Mouse (Mus musculus): ENCODE measurements around the gene C2cd4a. TPM values are rescaled to one million over a fixed set of nuclear protein-coding genes. Genes with fewer than 3 reads are reported as not detected.
A peak's percentile ranks its signal among the peaks of the same experiment; 100 is the strongest.

The C2cd4a gene
- polyA plus RNA-seq, 1 experiment from 2014 or later, result 0.56 TPM

DNA sequence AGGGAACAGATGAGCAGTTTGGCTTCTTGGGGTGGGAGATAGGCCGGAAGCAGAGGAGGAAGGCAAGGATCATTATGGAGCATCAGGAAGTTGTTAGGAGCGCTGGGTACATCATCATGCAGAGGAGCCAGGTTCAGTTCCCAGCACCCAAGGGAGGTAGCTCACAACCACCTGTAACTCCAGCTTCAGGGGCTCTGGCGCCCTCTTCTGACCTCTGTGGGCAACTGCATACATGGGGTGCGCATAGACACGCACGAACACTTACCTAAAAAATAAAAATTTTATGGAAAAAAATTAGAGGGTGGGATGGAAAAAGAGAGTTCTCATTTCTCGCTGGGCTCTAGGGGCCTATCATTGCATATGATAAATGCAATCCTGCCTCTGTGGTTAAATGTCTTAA lies 6.6 kb downstream of the C2cd4a start:
- Histone ChIP-seq H3K27me3 (ENCODE audit: control insufficient read depth, insufficient read depth, low read length) (no peaks in the 10 kb centered on the region), H3K4me3 (replicated peaks; ENCODE audit: low read length) (no peak overlapping the region), H3K4me2 (ENCODE audit: low read depth, low read length) (no peak overlapping the region), H3K9me3 (replicated peaks; ENCODE audit: control insufficient read depth, low read length) (no peaks in the 10 kb centered on the region), H3K27ac (ENCODE audit: low read length) (no peak overlapping the region), H3K9ac (ENCODE audit: low read length) (no peak overlapping the region), H3K4me1 (ENCODE audit: control insufficient read depth, insufficient read depth, low read length) (no peaks in the 10 kb centered on the region), H3K36me3 (ENCODE audit: control insufficient read depth, insufficient read depth, low read length) (no peaks in the 10 kb centered on the region)
- no peak for ATAC-seq (ENCODE audit: insufficient read depth, low FRiP score)
- WGBS, result 82% methylated on average over 7 of the region's 7 CpGs

DNA sequence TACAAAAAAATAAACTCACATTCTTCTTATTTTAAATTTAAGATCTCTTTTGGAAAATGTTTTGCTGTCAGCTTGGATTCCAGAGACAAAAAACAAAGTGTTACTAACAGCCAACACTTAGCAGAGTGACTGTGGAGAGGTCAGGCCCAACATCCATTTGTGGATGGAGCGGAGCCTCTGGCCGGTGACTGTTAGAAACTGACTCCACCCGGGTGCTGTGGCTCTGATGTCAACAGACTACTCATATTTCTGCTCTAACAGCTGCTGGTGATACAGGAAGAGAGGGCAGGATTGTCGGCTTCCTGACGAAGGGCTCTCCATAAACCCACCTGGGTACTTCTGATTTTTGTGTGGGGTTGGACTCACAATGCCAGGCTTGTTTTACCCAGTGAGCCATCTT lies 9.0 kb downstream of the C2cd4a start:
- Histone ChIP-seq H3K9ac (ENCODE audit: low read length) (no peak overlapping the region), H3K4me1 (ENCODE audit: control insufficient read depth, insufficient read depth, low read length) (no peaks in the 10 kb centered on the region), H3K36me3 (ENCODE audit: control insufficient read depth, insufficient read depth, low read length) (no peaks in the 10 kb centered on the region), H3K27me3 (ENCODE audit: control insufficient read depth, insufficient read depth, low read length) (no peaks in the 10 kb centered on the region), H3K4me2 (ENCODE audit: low read depth, low read length) (no peak overlapping the region), H3K4me3 (replicated peaks; ENCODE audit: low read length) (no peak overlapping the region), H3K9me3 (replicated peaks; ENCODE audit: control insufficient read depth, low read length) (no peaks in the 10 kb centered on the region), H3K27ac (ENCODE audit: low read length) (no peak overlapping the region)
- 42% methylated on average over 5 of the region's 5 CpGs for WGBS
- ATAC-seq (ENCODE audit: insufficient read depth, low FRiP score), result no peak

DNA sequence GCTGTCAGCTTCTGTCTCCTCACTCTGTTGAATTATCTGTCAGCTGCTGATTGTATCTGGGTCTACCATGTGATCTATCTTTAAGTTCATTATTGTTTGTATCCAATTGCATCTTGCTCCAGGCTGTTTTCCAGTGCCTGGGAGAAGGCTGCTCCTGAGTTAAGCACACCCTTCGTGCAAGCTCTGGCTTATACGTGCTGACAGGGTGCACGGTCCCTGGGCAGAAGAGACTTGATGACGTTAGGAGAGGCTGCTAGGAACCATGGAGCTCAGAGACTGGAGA lies 13.5 kb downstream of the C2cd4a start:
- Histone ChIP-seq H3K9me3 (replicated peaks; ENCODE audit: control insufficient read depth, low read length) (no peaks in the 10 kb centered on the region), H3K4me1 (ENCODE audit: control insufficient read depth, insufficient read depth, low read length) (peaks cover 7% of the 10 kb centered on the region), H3K27me3 (ENCODE audit: control insufficient read depth, insufficient read depth, low read length) (no peaks in the 10 kb centered on the region), H3K9ac (ENCODE audit: low read length) (no peak overlapping the region), H3K4me2 (ENCODE audit: low read depth, low read length) (no peak overlapping the region), H3K27ac (ENCODE audit: low read length) (no peak overlapping the region), H3K36me3 (ENCODE audit: control insufficient read depth, insufficient read depth, low read length) (no peaks in the 10 kb centered on the region), H3K4me3 (replicated peaks; ENCODE audit: low read length) (no peak overlapping the region)
- WGBS, result 77% methylated on average over 4 of the region's 4 CpGs
- ATAC-seq (ENCODE audit: insufficient read depth, low FRiP score), result no peak

DNA sequence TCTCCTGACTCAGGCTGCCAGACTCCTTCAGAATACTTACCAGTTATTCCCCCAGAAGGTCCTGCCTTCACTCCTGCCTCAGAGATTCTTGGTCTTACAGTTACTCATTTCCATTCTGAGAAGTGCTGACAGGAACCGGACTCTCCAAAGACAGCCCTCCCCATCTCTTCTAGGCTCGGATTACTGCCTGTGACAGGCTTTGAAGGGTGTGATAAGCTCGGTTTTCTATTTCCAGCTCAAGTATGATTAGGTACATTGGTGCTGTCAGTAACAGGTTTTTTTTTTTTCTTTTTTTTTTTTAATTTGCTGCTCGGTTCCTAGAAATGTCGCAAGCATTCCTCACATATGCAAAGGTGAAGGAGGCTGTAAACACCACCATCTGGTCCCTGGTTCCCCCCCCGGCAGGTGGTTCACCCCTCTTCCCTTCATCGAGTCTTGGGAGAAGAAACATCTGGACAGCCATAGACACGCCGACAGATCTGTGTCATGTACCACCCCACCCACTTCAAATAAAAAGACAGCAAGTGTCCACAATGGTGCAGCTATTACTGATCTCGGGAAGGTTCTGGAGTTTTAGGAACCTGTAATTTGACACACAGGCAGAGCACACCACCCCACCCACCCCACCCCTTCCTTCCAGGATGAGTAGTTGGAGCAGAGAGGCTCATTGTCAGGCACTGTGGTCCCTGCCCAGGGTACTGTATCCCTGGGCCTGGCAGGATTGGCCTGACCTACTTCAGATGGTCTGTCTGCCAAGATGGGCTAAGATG lies 14.0 kb downstream of the C2cd4a start:
- no peak overlapping the region for H3K4me2 ChIP-seq (ENCODE audit: low read depth, low read length)
- no peak overlapping the region for H3K4me3 ChIP-seq (replicated peaks; ENCODE audit: low read length)
- no peaks in the 10 kb centered on the region for H3K36me3 ChIP-seq (ENCODE audit: control insufficient read depth, insufficient read depth, low read length)
- ATAC-seq (ENCODE audit: insufficient read depth, low FRiP score), result no peak
- peaks cover 9% of the 10 kb centered on the region for H3K4me1 ChIP-seq (ENCODE audit: control insufficient read depth, insufficient read depth, low read length)
- no peak overlapping the region for H3K9ac ChIP-seq (ENCODE audit: low read length)
- 26% methylated on average over 10 of the region's 10 CpGs for WGBS
- no peak overlapping the region for H3K27ac ChIP-seq (ENCODE audit: low read length)
- no peaks in the 10 kb centered on the region for H3K27me3 ChIP-seq (ENCODE audit: control insufficient read depth, insufficient read depth, low read length)
- no peaks in the 10 kb centered on the region for H3K9me3 ChIP-seq (replicated peaks; ENCODE audit: control insufficient read depth, low read length)

DNA sequence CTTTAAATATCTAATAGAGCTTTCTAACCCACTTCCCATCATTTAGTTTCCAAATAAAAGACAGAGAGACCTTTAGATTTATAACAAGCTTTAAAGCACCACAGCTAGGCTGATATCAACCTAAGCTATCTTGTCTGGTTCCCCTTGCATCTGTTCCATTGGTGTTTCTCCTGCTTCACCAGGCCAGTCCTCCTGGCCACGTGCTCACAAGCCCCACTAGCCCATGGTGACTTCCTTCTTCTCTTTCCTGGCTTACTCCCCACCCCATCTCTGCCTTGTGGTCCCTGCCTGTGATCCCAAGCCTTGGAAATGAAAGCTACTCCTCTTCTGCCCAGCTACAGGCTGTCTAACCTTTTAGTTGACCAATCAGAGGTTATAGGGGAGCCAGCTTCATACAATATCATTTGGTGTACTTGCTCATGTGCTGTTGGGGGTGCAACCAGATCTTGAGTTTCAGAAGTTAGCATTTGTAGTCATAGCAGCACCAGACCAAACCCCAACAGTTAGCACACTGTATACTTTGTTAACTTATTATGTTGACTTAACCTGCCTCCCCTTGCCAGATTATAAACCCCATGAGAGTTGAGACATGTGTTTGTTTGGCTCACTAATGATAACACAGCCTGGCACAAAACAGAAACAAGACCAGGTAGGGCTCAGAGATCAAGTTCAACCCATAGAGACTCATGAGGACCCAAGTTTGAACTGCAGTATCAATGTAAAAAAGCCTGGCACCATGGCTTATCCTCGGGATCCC lies 15.8 kb downstream of the C2cd4a start:
- H3K27ac ChIP-seq (ENCODE audit: low read length), result no peak overlapping the region
- no peak for ATAC-seq (ENCODE audit: insufficient read depth, low FRiP score)
- H3K4me1 ChIP-seq (ENCODE audit: control insufficient read depth, insufficient read depth, low read length), result peaks cover 10% of the 10 kb centered on the region
- no peaks in the 10 kb centered on the region for H3K9me3 ChIP-seq (replicated peaks; ENCODE audit: control insufficient read depth, low read length)
- no peaks in the 10 kb centered on the region for H3K27me3 ChIP-seq (ENCODE audit: control insufficient read depth, insufficient read depth, low read length)
- 65% methylated on average over 2 of the region's 2 CpGs for WGBS
- H3K9ac ChIP-seq (ENCODE audit: low read length), result no peak overlapping the region
- H3K4me2 ChIP-seq (ENCODE audit: low read depth, low read length), result no peak overlapping the region
- no peaks in the 10 kb centered on the region for H3K36me3 ChIP-seq (ENCODE audit: control insufficient read depth, insufficient read depth, low read length)
- H3K4me3 ChIP-seq (replicated peaks; ENCODE audit: low read length), result no peak overlapping the region

DNA sequence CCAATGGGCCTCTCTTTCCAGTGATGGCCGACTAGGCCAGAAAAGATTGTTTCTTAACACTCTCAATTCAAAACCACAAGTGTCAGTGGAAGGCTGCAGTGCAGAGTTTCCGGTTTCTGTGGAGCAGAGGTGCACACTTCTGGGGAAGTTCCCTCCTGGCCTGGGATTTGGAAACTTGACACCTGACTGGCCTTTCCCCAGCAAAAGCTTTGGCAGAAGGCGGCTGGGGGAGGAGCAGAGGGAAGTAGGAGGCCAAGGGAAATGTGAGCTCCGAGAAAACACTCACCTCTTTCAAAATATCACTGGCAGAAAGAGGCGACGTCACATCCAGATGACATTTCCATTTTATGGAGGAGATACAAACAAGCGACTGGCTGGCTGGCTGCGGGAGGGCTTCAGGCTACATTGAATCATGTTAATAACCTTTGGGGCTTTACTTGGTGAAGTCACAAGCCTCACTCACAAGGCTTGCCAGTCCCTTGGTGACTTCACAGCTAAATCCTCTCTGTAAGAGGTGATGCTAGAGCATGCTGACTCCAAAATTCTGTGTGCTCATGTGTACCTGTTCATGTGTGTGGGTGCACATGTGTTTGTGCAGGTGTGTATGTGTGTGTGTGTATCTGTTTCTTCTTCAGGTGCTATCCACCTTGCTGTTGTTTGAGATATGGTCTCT lies 18.3 kb downstream of the C2cd4a start:
- Histone ChIP-seq H3K4me2 (ENCODE audit: low read depth, low read length) (peak overlapping the region; percentile 27; the same call in 1 of the 2 replicates), H3K27ac (ENCODE audit: low read length) (peak overlapping the region; percentile 43), H3K9me3 (replicated peaks; ENCODE audit: control insufficient read depth, low read length) (no peaks in the 10 kb centered on the region), H3K4me1 (ENCODE audit: control insufficient read depth, insufficient read depth, low read length) (peaks cover 10% of the 10 kb centered on the region), H3K9ac (ENCODE audit: low read length) (no peak overlapping the region), H3K36me3 (ENCODE audit: control insufficient read depth, insufficient read depth, low read length) (no peaks in the 10 kb centered on the region), H3K27me3 (ENCODE audit: control insufficient read depth, insufficient read depth, low read length) (no peaks in the 10 kb centered on the region), H3K4me3 (replicated peaks; ENCODE audit: low read length) (no peak overlapping the region)
- WGBS, result 3% methylated on average over 8 of the region's 8 CpGs
- peak; percentile 60; the same call in 1 of the 2 replicates for ATAC-seq (ENCODE audit: insufficient read depth, low FRiP score)

DNA sequence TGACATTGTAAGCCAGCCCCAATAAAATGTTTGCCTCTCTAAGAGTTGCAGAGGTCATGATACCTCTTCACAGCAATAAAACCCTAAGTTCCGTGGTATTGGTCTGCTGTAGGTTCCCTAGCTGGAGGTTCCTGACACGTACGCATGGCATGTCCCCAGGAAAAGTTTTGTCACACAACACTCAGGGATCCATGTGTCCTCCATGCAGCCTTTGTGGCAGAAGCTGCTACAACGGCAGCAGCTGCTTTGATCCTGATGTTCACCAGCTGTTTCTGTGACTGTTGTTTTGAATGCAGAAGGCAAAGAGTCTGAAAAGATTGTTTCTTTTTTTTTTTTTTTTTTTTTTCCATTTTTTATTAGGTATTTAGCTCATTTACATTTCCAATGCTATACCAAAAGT lies 19.0 kb downstream of the C2cd4a start:
- peaks cover 10% of the 10 kb centered on the region for H3K4me1 ChIP-seq (ENCODE audit: control insufficient read depth, insufficient read depth, low read length)
- H3K27ac ChIP-seq (ENCODE audit: low read length), result no peak overlapping the region; the same call in 1 of the 2 replicates
- H3K9ac ChIP-seq (ENCODE audit: low read length), result no peak overlapping the region
- H3K27me3 ChIP-seq (ENCODE audit: control insufficient read depth, insufficient read depth, low read length), result no peaks in the 10 kb centered on the region
- H3K36me3 ChIP-seq (ENCODE audit: control insufficient read depth, insufficient read depth, low read length), result no peaks in the 10 kb centered on the region
- 56% methylated on average over 4 of the region's 4 CpGs for WGBS
- no peak for ATAC-seq (ENCODE audit: insufficient read depth, low FRiP score)
- no peak overlapping the region for H3K4me2 ChIP-seq (ENCODE audit: low read depth, low read length)
- no peak overlapping the region for H3K4me3 ChIP-seq (replicated peaks; ENCODE audit: low read length)
- H3K9me3 ChIP-seq (replicated peaks; ENCODE audit: control insufficient read depth, low read length), result no peaks in the 10 kb centered on the region

DNA sequence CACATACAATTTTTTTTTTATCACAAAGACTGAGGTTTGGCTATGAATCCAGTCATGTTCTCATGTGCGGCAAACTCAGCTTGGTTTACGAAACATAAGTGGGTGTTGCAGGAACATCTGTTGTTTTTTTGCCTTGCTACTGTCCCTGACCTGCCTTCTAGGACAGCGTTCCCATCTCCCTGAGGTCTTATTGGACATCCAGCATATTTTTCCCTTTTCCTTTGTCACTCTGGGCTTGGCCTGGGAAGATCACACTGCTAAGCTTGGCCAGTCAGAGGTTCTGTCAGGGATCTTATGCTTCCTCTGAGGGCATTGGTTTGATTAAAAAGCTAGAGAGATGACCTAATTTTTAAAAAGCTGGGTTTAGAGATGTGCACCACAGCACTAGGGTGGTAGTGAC lies 21.0 kb downstream of the C2cd4a start:
- no peak overlapping the region for H3K27ac ChIP-seq (ENCODE audit: low read length)
- H3K4me1 ChIP-seq (ENCODE audit: control insufficient read depth, insufficient read depth, low read length), result peaks cover 10% of the 10 kb centered on the region
- WGBS, result 76% methylated on average over 3 of the region's 3 CpGs
- H3K27me3 ChIP-seq (ENCODE audit: control insufficient read depth, insufficient read depth, low read length), result no peaks in the 10 kb centered on the region
- H3K9me3 ChIP-seq (replicated peaks; ENCODE audit: control insufficient read depth, low read length), result no peaks in the 10 kb centered on the region
- no peak overlapping the region for H3K9ac ChIP-seq (ENCODE audit: low read length)
- H3K4me2 ChIP-seq (ENCODE audit: low read depth, low read length), result no peak overlapping the region
- no peak for ATAC-seq (ENCODE audit: insufficient read depth, low FRiP score)
- H3K36me3 ChIP-seq (ENCODE audit: control insufficient read depth, insufficient read depth, low read length), result no peaks in the 10 kb centered on the region
- H3K4me3 ChIP-seq (replicated peaks; ENCODE audit: low read length), result no peak overlapping the region

DNA sequence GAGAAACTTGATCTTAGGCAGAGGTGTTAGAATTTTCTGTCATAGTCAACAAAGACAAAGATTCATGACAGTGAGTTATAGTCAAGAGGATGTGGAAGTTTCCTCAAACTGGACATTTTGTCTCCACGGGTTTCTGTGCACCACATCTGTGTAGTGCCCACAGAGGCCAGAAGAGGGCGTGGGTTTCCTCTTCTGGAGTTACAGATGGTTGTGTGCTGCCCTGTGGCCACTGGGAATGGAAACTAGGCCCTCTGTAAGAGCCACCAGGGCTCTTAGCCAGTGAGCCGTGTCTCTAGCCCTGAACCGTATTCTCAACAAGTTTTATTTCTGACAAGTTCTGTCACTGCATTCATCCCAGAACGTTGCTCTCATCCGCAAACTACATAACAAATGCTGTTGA lies 21.6 kb downstream of the C2cd4a start:
- 57% methylated on average over 6 of the region's 6 CpGs for WGBS

More for the DNA sequence above, 21.6 kb downstream of the C2cd4a start:
- Histone ChIP-seq H3K27me3 (ENCODE audit: control insufficient read depth, insufficient read depth, low read length) (no peaks in the 10 kb centered on the region), H3K4me3 (replicated peaks; ENCODE audit: low read length) (no peak overlapping the region), H3K4me2 (ENCODE audit: low read depth, low read length) (no peak overlapping the region), H3K9me3 (replicated peaks; ENCODE audit: control insufficient read depth, low read length) (no peaks in the 10 kb centered on the region), H3K4me1 (ENCODE audit: control insufficient read depth, insufficient read depth, low read length) (peaks cover 10% of the 10 kb centered on the region), H3K36me3 (ENCODE audit: control insufficient read depth, insufficient read depth, low read length) (no peaks in the 10 kb centered on the region), H3K9ac (ENCODE audit: low read length) (no peak overlapping the region), H3K27ac (ENCODE audit: low read length) (no peak overlapping the region)
- no peak for ATAC-seq (ENCODE audit: insufficient read depth, low FRiP score)

Measured in stomach, embryonic 16.5 days (tissue).